Mouse (Mus musculus): Measurements from ENCODE around the gene Car12.

GRCm38 (mm10) chr9:66680102-66680501, 33.4 kb upstream of the Car12 start:
- TF ChIP-seq ZMIZ1 (IDR thresholded peaks at IDR 0.05; ENCODE audit: low read depth, low read length) (no peak), CTCF (conservative IDR thresholded peaks at IDR 0.05 in 1 of 2, IDR thresholded peaks at IDR 0.05 in 1 of 2; ENCODE audit: low read depth in 2 of 2, low read length in 2 of 2) (no peak), USF1 (IDR thresholded peaks at IDR 0.05; ENCODE audit: low read depth, low read length) (no peak), POLR2A (IDR thresholded peaks at IDR 0.05; ENCODE audit: low read depth, low read length) (no peak)
